Comparison of ENCODE assay signal across 21 mouse cellular contexts in genomic region chr11:60231326-60231725, GRCm38 (mm10). TPM values are rescaled to one million over a fixed set of nuclear protein-coding genes. Genes with fewer than 3 reads are reported as not detected.
A peak's percentile ranks its signal among the peaks of the same experiment; 100 is the strongest.
DNase-seq lines count a peak whose midpoint lies in the region; ATAC-seq lines count a peak whose summit lies in the region.
"Had no signal": no experiment of that assay in that cellular context is flagged by ENCODE, and none has a peak within 500 bp of the region (broad histone marks: within the 10 kb centered on the region; RNA-seq: fewer than 3 reads in every experiment).

No protein-coding gene starts in this region.

- H3K4me1 ChIP-seq in hindbrain, embryonic 15.5 days (replicated peaks): peaks cover 9% of the 10 kb centered on the region; the same call in 1 of the 2 replicates
- no peaks in the 10 kb centered on the region for H3K4me1 ChIP-seq in hindbrain, embryonic 11.5 days (replicated peaks; ENCODE audit: control insufficient read depth, insufficient read depth, low read length)
- peaks cover 33% of the 10 kb centered on the region for H3K4me1 ChIP-seq in lung, embryonic 16.5 days (replicated peaks; ENCODE audit: control insufficient read depth, insufficient read depth, low read length)
- peaks cover 22% of the 10 kb centered on the region for H3K4me1 ChIP-seq in kidney, embryonic 16.5 days (ENCODE audit: insufficient read depth, low read length)

- H3K4me3 ChIP-seq in hindbrain, embryonic 15.5 days: no peak overlapping the region
- H3K4me3 ChIP-seq in hindbrain, embryonic 11.5 days (ENCODE audit: low read depth, low read length): no peak overlapping the region
- H3K4me3 ChIP-seq in lung, embryonic 16.5 days (ENCODE audit: low read length): no peak overlapping the region
- H3K4me3 ChIP-seq in kidney, embryonic 16.5 days (ENCODE audit: low read length): no peak overlapping the region
- H3K4me3 ChIP-seq: embryonic facial prominence, embryonic 15.5 days; heart, embryonic 12.5 days; kidney, embryonic 15.5 days; limb, embryonic 13.5 days; liver, embryonic 13.5 days; neural tube, embryonic 12.5 days had no signal

- H3K27ac ChIP-seq in hindbrain, embryonic 15.5 days (replicated peaks): no peak overlapping the region
- no peak overlapping the region for H3K27ac ChIP-seq in hindbrain, embryonic 11.5 days (ENCODE audit: low read depth, low read length)
- H3K27ac ChIP-seq in lung, embryonic 16.5 days (ENCODE audit: low read length): peak overlapping the region; percentile 48; the same call in 1 of the 2 replicates
- no peak overlapping the region for H3K27ac ChIP-seq in kidney, embryonic 16.5 days (ENCODE audit: low read length)
- H3K27ac ChIP-seq: embryonic facial prominence, embryonic 15.5 days; kidney, embryonic 15.5 days; liver, embryonic 13.5 days; neural tube, embryonic 12.5 days had no signal

- no peaks in the 10 kb centered on the region for H3K27me3 ChIP-seq in hindbrain, embryonic 15.5 days
- no peaks in the 10 kb centered on the region for H3K27me3 ChIP-seq in hindbrain, embryonic 11.5 days (ENCODE audit: control insufficient read depth, insufficient read depth, low read length)
- H3K27me3 ChIP-seq in lung, embryonic 16.5 days (ENCODE audit: control insufficient read depth, insufficient read depth, low read depth, low read length): no peaks in the 10 kb centered on the region
- no peaks in the 10 kb centered on the region for H3K27me3 ChIP-seq in kidney, embryonic 16.5 days (ENCODE audit: insufficient read depth, low read length)
- H3K27me3 ChIP-seq: embryonic facial prominence, embryonic 15.5 days; heart, embryonic 12.5 days; kidney, embryonic 15.5 days; limb, embryonic 13.5 days; liver, embryonic 13.5 days; megakaryocyte, embryonic 14.5 days; neural tube, embryonic 12.5 days had no signal

- peak; percentile 73 to 74 for DNase-seq in cerebellum, postnatal 10 days
- DNase-seq in cerebellum, adult 11 months: no peak
- DNase-seq in hindbrain, embryonic 11.5 days (ENCODE audit: low spot score): no peak
- no peak for DNase-seq in lung, postnatal 4 days
- DNase-seq in cerebellum, postnatal 25 days: peak; percentile 49 to 63
- DNase-seq: B cell, adult 2 months; gastrocnemius, postnatal 10 days; heart, adult 11 months; heart, postnatal 36 days; liver, embryonic 13.5 days; lung, postnatal 14 days; right cerebral cortex, postnatal 4 days had no signal

- 62% methylated on average over 3 of the region's 3 CpGs for WGBS in hindbrain, embryonic 15.5 days
- WGBS in hindbrain, embryonic 11.5 days: 63% methylated on average over 3 of the region's 3 CpGs
- 66% methylated on average over 3 of the region's 3 CpGs for WGBS in lung, embryonic 16.5 days
- WGBS in kidney, embryonic 16.5 days: 70% methylated on average over 3 of the region's 3 CpGs

- 0 out of 2 replicates have a peak, but pooled peaks have one; percentile 33 for ATAC-seq in hindbrain, embryonic 15.5 days (ENCODE audit: low FRiP score, low read depth)
- ATAC-seq in hindbrain, embryonic 11.5 days (ENCODE audit: low FRiP score): no peak
- ATAC-seq in lung, embryonic 16.5 days (ENCODE audit: low read depth): peak; percentile 23; the same call in 1 of the 2 replicates
- ATAC-seq in kidney, embryonic 16.5 days (ENCODE audit: low FRiP score, low TSS enrichment): no peak

- no peak overlapping the region for H3K4me2 ChIP-seq in hindbrain, embryonic 15.5 days
- no peak overlapping the region for H3K4me2 ChIP-seq in hindbrain, embryonic 11.5 days (replicated peaks; ENCODE audit: low read depth, low read length)
- no peak overlapping the region for H3K4me2 ChIP-seq in lung, embryonic 16.5 days (ENCODE audit: low read depth, low read length)
- H3K4me2 ChIP-seq in kidney, embryonic 16.5 days (replicated peaks; ENCODE audit: low read depth, low read length): no peak overlapping the region
- H3K4me2 ChIP-seq: embryonic facial prominence, embryonic 15.5 days; heart, embryonic 12.5 days; kidney, embryonic 15.5 days; limb, embryonic 13.5 days; liver, embryonic 13.5 days; neural tube, embryonic 12.5 days had no signal

- no peak overlapping the region for H3K9ac ChIP-seq in hindbrain, embryonic 15.5 days
- H3K9ac ChIP-seq in hindbrain, embryonic 11.5 days (ENCODE audit: low read depth, low read length): no peak overlapping the region
- H3K9ac ChIP-seq in lung, embryonic 16.5 days (ENCODE audit: low read length): no peak overlapping the region
- H3K9ac ChIP-seq in kidney, embryonic 16.5 days (replicated peaks; ENCODE audit: low read length): no peak overlapping the region
- H3K9ac ChIP-seq: embryonic facial prominence, embryonic 15.5 days; heart, embryonic 12.5 days; kidney, embryonic 15.5 days; limb, embryonic 13.5 days; liver, embryonic 13.5 days; neural tube, embryonic 12.5 days had no signal

- H3K36me3 ChIP-seq in hindbrain, embryonic 15.5 days: 0 out of 2 replicates have a peak, but pooled peaks cover 10% of the 10 kb centered on the region
- no peaks in the 10 kb centered on the region for H3K36me3 ChIP-seq in hindbrain, embryonic 11.5 days (ENCODE audit: control insufficient read depth, insufficient read depth, low read length)
- no peaks in the 10 kb centered on the region for H3K36me3 ChIP-seq in lung, embryonic 16.5 days (ENCODE audit: control insufficient read depth, insufficient read depth, low read length)
- H3K36me3 ChIP-seq in kidney, embryonic 16.5 days (ENCODE audit: insufficient read depth, low read length): no peaks in the 10 kb centered on the region
- H3K36me3 ChIP-seq: liver, embryonic 13.5 days had no signal

- no peaks in the 10 kb centered on the region for H3K9me3 ChIP-seq in hindbrain, embryonic 15.5 days
- no peaks in the 10 kb centered on the region for H3K9me3 ChIP-seq in hindbrain, embryonic 11.5 days (ENCODE audit: control insufficient read depth, low read length)
- H3K9me3 ChIP-seq in lung, embryonic 16.5 days (ENCODE audit: control insufficient read depth, low read length): no peaks in the 10 kb centered on the region
- H3K9me3 ChIP-seq in kidney, embryonic 16.5 days (ENCODE audit: low read length): no peaks in the 10 kb centered on the region
- H3K9me3 ChIP-seq: embryonic facial prominence, embryonic 15.5 days; heart, embryonic 12.5 days; kidney, embryonic 15.5 days; limb, embryonic 13.5 days; liver, embryonic 13.5 days; megakaryocyte, embryonic 14.5 days; neural tube, embryonic 12.5 days had no signal

RNA-seq across cellular contexts. Expression of gene Srebf1, which starts 8.9 kb away (rescaled TPM):
- 47.7 and 50.9 TPM in 2 replicates for polyA plus RNA-seq in hindbrain, embryonic 15.5 days (2015; fragmentation: Nextera tagmentation; extraction: Ambion mirVana)
- polyA plus RNA-seq in hindbrain, embryonic 11.5 days (2014; fragmentation: Nextera tagmentation; extraction: Ambion mirVana): 40.4 and 44.7 TPM in 2 replicates
- 65.9 and 74.3 TPM in 2 replicates for polyA plus RNA-seq in lung, embryonic 16.5 days (2015; fragmentation: Nextera tagmentation; extraction: Ambion mirVana)
- 51.3 and 62.2 TPM in 2 replicates for polyA plus RNA-seq in kidney, embryonic 16.5 days (2015; fragmentation: Nextera tagmentation; extraction: Ambion mirVana)

Comparison
In these comparisons a context has a peak if more than half of its experiments do, and no peak if none do; other contexts are left out.
1. DNase-seq: peak in cerebellum, postnatal 10 days (2 of 2) and cerebellum, postnatal 25 days (2 of 2); none in cerebellum, adult 11 months (single experiment), hindbrain, embryonic 11.5 days (single experiment) and lung, postnatal 4 days (0 of 2).
2. ATAC-seq: peak in hindbrain, embryonic 15.5 days (single experiment) and lung, embryonic 16.5 days (single experiment); none in hindbrain, embryonic 11.5 days (single experiment) and kidney, embryonic 16.5 days (single experiment).